In the genomic region with DNA sequence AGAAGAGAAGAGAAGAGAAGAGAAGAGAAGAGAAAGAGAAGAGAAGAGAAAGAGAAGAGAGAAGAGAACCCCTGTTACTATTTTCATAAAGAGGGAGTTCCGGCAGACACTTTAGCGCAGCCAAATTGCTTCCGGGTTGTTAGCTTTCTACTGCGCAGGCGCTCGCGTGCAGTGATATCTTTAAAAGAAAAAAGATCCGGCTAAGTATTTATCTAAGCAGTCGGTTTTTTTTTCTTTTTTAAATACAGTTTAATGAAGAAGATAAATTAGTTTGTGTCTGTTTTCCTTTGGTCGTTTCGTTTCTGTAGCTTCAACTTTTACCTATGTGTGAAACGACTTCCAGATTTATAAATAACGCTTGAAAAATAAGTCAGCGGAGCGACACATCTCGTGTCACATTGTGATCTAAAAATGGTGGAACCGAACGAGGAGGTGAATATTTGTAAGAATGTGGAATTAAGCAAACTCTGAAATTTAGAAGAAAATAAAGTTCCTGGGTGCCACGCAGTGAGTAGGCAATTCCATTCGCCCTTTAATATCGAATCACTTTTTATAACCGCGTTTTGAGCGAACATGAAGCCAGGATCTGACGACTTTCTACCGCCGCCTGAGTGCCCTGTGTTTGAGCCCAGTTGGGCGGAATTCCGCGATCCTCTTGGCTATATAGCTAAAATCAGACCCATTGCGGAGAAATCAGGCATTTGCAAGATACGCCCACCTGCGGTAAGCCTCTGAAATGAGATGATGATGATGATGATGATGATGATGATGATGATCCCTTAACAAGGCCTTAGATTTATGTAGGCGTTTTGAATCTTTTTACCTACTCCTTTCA, we compare ENCODE assay signal across 7 mouse cellular contexts. TPM values are rescaled to one million over a fixed set of nuclear protein-coding genes. Genes with fewer than 3 reads are reported as not detected.
DNase-seq lines count a peak whose midpoint lies in the region; ATAC-seq and TF ChIP-seq lines count a peak whose summit lies in the region.

A gene (plus strand): TSS at position 396 of the 835 bp plus-strand sequence.

- 2% methylated on average over 33 of the region's 34 CpGs for WGBS in limb, embryonic 12.5 days
- 4% methylated on average over 17 of the region's 34 CpGs for WGBS in midbrain, embryonic 12.5 days
- WGBS in stomach, embryonic 15.5 days: under 1% methylated on average over 28 of the region's 34 CpGs

- peak; percentile 79 for ATAC-seq in activated CD4-positive, CD25-positive, alpha-beta regulatory T cell, adult 4 months
- peak; percentile 65; the same call in 1 of the 2 replicates for ATAC-seq in erythroid progenitor cell, adult 5-6 weeks (replicated peaks; ENCODE audit: low FRiP score, poor library complexity, severe bottlenecking)
- ATAC-seq in hematopoietic stem cell, adult 5-6 weeks (replicated peaks in 1 of 2; ENCODE audit: insufficient read depth in 1 of 2, low FRiP score in 2 of 2, low TSS enrichment in 1 of 2, low read depth in 1 of 2, poor library complexity in 2 of 2, severe bottlenecking in 2 of 2): peak; percentile 64 to 67; a peak in 2 of 4 replicates
- no peak for ATAC-seq in limb, embryonic 12.5 days (ENCODE audit: insufficient number of reproducible peaks, insufficient read depth, low FRiP score, low TSS enrichment, low read depth)
- no peak for ATAC-seq in midbrain, embryonic 12.5 days (ENCODE audit: low FRiP score, low read depth)
- no peak for ATAC-seq in stomach, embryonic 15.5 days (ENCODE audit: insufficient read depth, low FRiP score, low read depth)

- no peaks in the 10 kb centered on the region for H3K9me3 ChIP-seq in MEL (replicated peaks; ENCODE audit: insufficient read depth, low read length)
- H3K9me3 ChIP-seq in limb, embryonic 12.5 days: no peaks in the 10 kb centered on the region
- H3K9me3 ChIP-seq in midbrain, embryonic 12.5 days: no peaks in the 10 kb centered on the region
- no peaks in the 10 kb centered on the region for H3K9me3 ChIP-seq in stomach, embryonic 15.5 days

- TF ChIP-seq RAD21 in MEL (IDR thresholded peaks at IDR 0.05; ENCODE audit: low read depth, low read length): no peak

- H3K4me1 ChIP-seq in MEL (ENCODE audit: control insufficient read depth in 1 of 2, insufficient read depth in 2 of 2, low read length in 2 of 2): no peaks in the 10 kb centered on the region
- H3K4me1 ChIP-seq in limb, embryonic 12.5 days (replicated peaks): no peaks in the 10 kb centered on the region
- no peaks in the 10 kb centered on the region for H3K4me1 ChIP-seq in midbrain, embryonic 12.5 days
- H3K4me1 ChIP-seq in stomach, embryonic 15.5 days: no peaks in the 10 kb centered on the region

- H3K36me3 ChIP-seq in MEL (ENCODE audit: control insufficient read depth in 1 of 2, insufficient read depth in 2 of 2, low read length in 2 of 2): peaks cover 0 to 4% of the 10 kb centered on the region in 2 experiments; a peak in 2 of 4 replicates
- no peaks in the 10 kb centered on the region for H3K36me3 ChIP-seq in limb, embryonic 12.5 days
- no peaks in the 10 kb centered on the region for H3K36me3 ChIP-seq in midbrain, embryonic 12.5 days
- H3K36me3 ChIP-seq in stomach, embryonic 15.5 days: no peaks in the 10 kb centered on the region

- H3K9ac ChIP-seq in MEL (ENCODE audit: control insufficient read depth, low read depth, low read length, poor library complexity, severe bottlenecking): peak within 1 kb of the TSS; percentile 76
- H3K9ac ChIP-seq in limb, embryonic 12.5 days (replicated peaks): no peak within 1 kb of the TSS; the same call in 1 of the 2 replicates
- no peak within 1 kb of the TSS for H3K9ac ChIP-seq in midbrain, embryonic 12.5 days (replicated peaks)
- no peak within 1 kb of the TSS for H3K9ac ChIP-seq in stomach, embryonic 15.5 days

- TF ChIP-seq POLR2A in MEL (IDR thresholded peaks at IDR 0.05; ENCODE audit: control insufficient read depth in 1 of 2, insufficient read depth in 1 of 2, low read depth in 1 of 2, low read length in 2 of 2, poor library complexity in 1 of 2): no peak

- no peak for TF ChIP-seq EP300 in MEL (IDR thresholded peaks at IDR 0.05; ENCODE audit: low read depth in 1 of 2, low read length in 2 of 2)

- 0 out of 2 replicates have a peak, but pooled peaks cover 2% of the 10 kb centered on the region for H3K79me2 ChIP-seq in MEL (ENCODE audit: control insufficient read depth, insufficient read depth, low read length, poor library complexity)

- H3K27ac ChIP-seq in MEL (ENCODE audit: control insufficient read depth, low read depth, low read length): peak within 1 kb of the TSS; percentile 61
- no peak within 1 kb of the TSS for H3K27ac ChIP-seq in limb, embryonic 12.5 days
- no peak within 1 kb of the TSS; the same call in 1 of the 2 replicates for H3K27ac ChIP-seq in midbrain, embryonic 12.5 days (replicated peaks)
- no peak within 1 kb of the TSS for H3K27ac ChIP-seq in stomach, embryonic 15.5 days

- H3K4me2 ChIP-seq in limb, embryonic 12.5 days: peak within 1 kb of the TSS; percentile 42
- H3K4me2 ChIP-seq in midbrain, embryonic 12.5 days (replicated peaks): peak within 1 kb of the TSS; percentile 37; the same call in 1 of the 2 replicates
- H3K4me2 ChIP-seq in stomach, embryonic 15.5 days: no peak within 1 kb of the TSS

- H3K4me3 ChIP-seq in MEL (ENCODE audit: control insufficient read depth in 1 of 2, insufficient read depth in 1 of 2, low read depth in 2 of 2, low read length in 2 of 2): peak within 1 kb of the TSS; percentile 77 to 79
- H3K4me3 ChIP-seq in limb, embryonic 12.5 days (replicated peaks): peak within 1 kb of the TSS; percentile 39
- peak within 1 kb of the TSS; percentile 42 for H3K4me3 ChIP-seq in midbrain, embryonic 12.5 days
- peak within 1 kb of the TSS; percentile 39 for H3K4me3 ChIP-seq in stomach, embryonic 15.5 days (replicated peaks)

- peak; percentile 82 for DNase-seq in MEL (ENCODE audit: low read depth, low spot score)

- H3K27me3 ChIP-seq in MEL (ENCODE audit: control insufficient read depth in 1 of 2, insufficient read depth in 2 of 2, low read length in 2 of 2): no peaks in the 10 kb centered on the region
- H3K27me3 ChIP-seq in limb, embryonic 12.5 days: no peaks in the 10 kb centered on the region
- H3K27me3 ChIP-seq in midbrain, embryonic 12.5 days: no peaks in the 10 kb centered on the region
- no peaks in the 10 kb centered on the region for H3K27me3 ChIP-seq in stomach, embryonic 15.5 days (replicated peaks)

- no peak for TF ChIP-seq CTCF in MEL (IDR thresholded peaks at IDR 0.05 in 2 of 3, conservative IDR thresholded peaks at IDR 0.05 in 1 of 3; ENCODE audit: control insufficient read depth in 1 of 3, insufficient read depth in 1 of 3, low read depth in 2 of 3, low read length in 3 of 3, poor library complexity in 1 of 3, severe bottlenecking in 1 of 3)

TF ChIP-seq in MEL, 35 proteins besides CTCF, POLR2A, EP300 and RAD21:
- TF ChIP-seq HCFC1 (IDR thresholded peaks at IDR 0.05; ENCODE audit: low read depth, low read length) (no peak), JUND (IDR thresholded peaks at IDR 0.05; ENCODE audit: low read depth, low read length) (no peak), MYC (IDR thresholded peaks at IDR 0.05; ENCODE audit: low read depth, low read length) (no peak), ZNF384 (IDR thresholded peaks at IDR 0.05; ENCODE audit: low read depth, low read length) (no peak), ZC3H11A (IDR thresholded peaks at IDR 0.05; ENCODE audit: low read depth, low read length) (no peak), ZMIZ1 (IDR thresholded peaks at IDR 0.05; ENCODE audit: low read depth, low read length) (no peak), TCF12 (IDR thresholded peaks at IDR 0.05; ENCODE audit: low read depth, low read length) (no peak), KAT2A (conservative IDR thresholded peaks at IDR 0.05; ENCODE audit: low read depth, low read length) (no peak), E2F4 (IDR thresholded peaks at IDR 0.05; ENCODE audit: borderline replicate concordance, low read depth, low read length) (no peak), UBTF (IDR thresholded peaks at IDR 0.05; ENCODE audit: borderline replicate concordance, insufficient read depth, low read depth, low read length) (no peak), GABPA (IDR thresholded peaks at IDR 0.05; ENCODE audit: low read depth, low read length) (no peak), NRF1 (IDR thresholded peaks at IDR 0.05; ENCODE audit: insufficient read depth, low read depth, low read length, poor library complexity, severe bottlenecking) (no peak), MAZ (IDR thresholded peaks at IDR 0.05; ENCODE audit: low read depth, low read length) (no peak), TBP (IDR thresholded peaks at IDR 0.05; ENCODE audit: low read depth, low read length) (no peak), POLR2AphosphoS2 (IDR thresholded peaks at IDR 0.05; ENCODE audit: low read length) (no peak), CHD2 (IDR thresholded peaks at IDR 0.05; ENCODE audit: low read length) (no peak), ELF1 (IDR thresholded peaks at IDR 0.05; ENCODE audit: low read depth, low read length) (no peak), MYB (IDR thresholded peaks at IDR 0.05; ENCODE audit: low read depth, low read length) (no peak)

RNA-seq across cellular contexts. Expression of the gene that starts here (rescaled TPM):
- 5.0 and 5.5 TPM in 2 replicates for total RNA-seq in MEL (2012; rRNA removed)
- 1 to 10 TPM in 1 of 2 experiments, not detected in 1; 3.4 TPM for polyA plus RNA-seq in MEL (2012; ENCODE audit: insufficient read depth in 1 of 2, insufficient read length in 2 of 2, low read depth in 1 of 2, low replicate concordance in 2 of 2, missing spikeins in 1 of 2)
- polyA plus RNA-seq in activated CD4-positive, CD25-positive, alpha-beta regulatory T cell, adult 4 months (2017; shearing (Covaris generic)): 10 to 100 TPM; 25.2 to 29.0 TPM
- 5.0 and 8.4 TPM in 2 replicates for total RNA-seq in erythroid progenitor cell, adult 5-6 weeks (2015; ENCODE audit: low replicate concordance)
- total RNA-seq in erythroid progenitor cell, adult 5-6 weeks (2017; ENCODE audit: low replicate concordance): 7.0 and 24.1 TPM in 2 replicates
- total RNA-seq in hematopoietic stem cell, adult 5-6 weeks (2017): 22.4 and 43.8 TPM in 2 replicates
- polyA plus RNA-seq in limb, embryonic 12.5 days (2016; fragmentation: Nextera tagmentation; extraction: Ambion mirVana): 13.1 and 13.4 TPM in 2 replicates
- polyA plus RNA-seq in midbrain, embryonic 12.5 days (2016; fragmentation: Nextera tagmentation; extraction: Ambion mirVana): 11.2 and 19.0 TPM in 2 replicates
- polyA plus RNA-seq in stomach, embryonic 15.5 days (2015; fragmentation: Nextera tagmentation; extraction: Ambion mirVana): 4.4 and 5.6 TPM in 2 replicates

Comparison
In these comparisons a context has a peak if more than half of its experiments do, and no peak if none do; other contexts are left out.
1. ATAC-seq: peak in activated CD4-positive, CD25-positive, alpha-beta regulatory T cell, adult 4 months (single experiment), erythroid progenitor cell, adult 5-6 weeks (single experiment) and hematopoietic stem cell, adult 5-6 weeks (2 of 2); none in limb, embryonic 12.5 days (single experiment), midbrain, embryonic 12.5 days (single experiment) and stomach, embryonic 15.5 days (single experiment).
2. Peak in every context shown above with its lines, with median percentiles within 50 percentile points of each other: H3K4me3 ChIP-seq.